Mouse (Mus musculus) left cerebral cortex, adult 8-10 months (tissue): ENCODE data around the gene Akr1b3. TPM values are rescaled to one million over a fixed set of nuclear protein-coding genes. Genes with fewer than 3 reads are reported as not detected.

Source experiments
- DNase-seq, 2 experiments: peaks; one replicate each; pipeline ENCODE4 v3.0.0; 2022; ENCODE audit warnings: low spot score in 2 of 2
- total RNA-seq, 4 experiments: library from RNA; stranded (reverse); gene quantifications; 2 replicates each; pipeline ENCODE4 v1.2.4; 2022

Akr1b3 gene
- total RNA-seq, 4 experiments from 2014 or later = 42.7 to 55.3 (median 49.4) TPM

DNA sequence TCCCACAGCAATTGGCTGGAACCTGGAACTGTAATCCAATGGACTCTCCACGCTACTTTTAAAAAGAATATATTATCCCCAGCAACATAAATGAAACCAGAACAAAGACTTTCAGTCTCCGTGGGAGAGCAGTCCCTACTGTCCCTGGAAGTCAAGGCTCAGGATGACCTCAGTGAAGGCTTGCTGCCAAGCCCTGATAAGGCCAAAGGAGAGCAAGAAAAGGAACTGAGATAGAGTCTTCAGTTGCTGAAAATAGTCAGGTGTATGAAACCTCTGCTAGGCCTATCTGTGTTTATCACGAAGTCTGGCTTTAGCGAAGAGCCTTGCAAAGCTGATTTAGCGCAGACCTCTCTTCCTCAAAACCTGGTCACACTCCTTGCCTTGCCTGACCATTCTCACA is 14.1 kb upstream of the Akr1b3 start:
- no peak for DNase-seq

DNA sequence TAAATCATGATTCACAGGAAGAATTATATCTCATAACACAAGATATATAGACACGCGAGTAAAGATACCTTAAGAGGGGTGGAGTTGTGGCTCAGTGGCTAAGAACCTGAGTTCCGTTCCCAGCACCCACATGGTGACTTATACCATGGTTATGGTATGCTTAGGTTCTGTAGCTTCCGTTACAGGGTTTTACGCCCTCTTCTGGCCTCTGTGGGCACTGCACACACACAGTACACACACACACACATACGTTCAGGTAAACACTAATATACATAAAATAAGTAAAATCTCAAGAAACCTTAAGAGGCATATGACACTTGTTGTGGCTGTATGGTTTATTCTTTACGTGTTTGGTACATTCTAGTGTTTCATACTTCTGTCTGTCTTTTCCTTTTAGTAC is 4.8 kb upstream of the Akr1b3 start:
- DNase-seq = no peak

DNA sequence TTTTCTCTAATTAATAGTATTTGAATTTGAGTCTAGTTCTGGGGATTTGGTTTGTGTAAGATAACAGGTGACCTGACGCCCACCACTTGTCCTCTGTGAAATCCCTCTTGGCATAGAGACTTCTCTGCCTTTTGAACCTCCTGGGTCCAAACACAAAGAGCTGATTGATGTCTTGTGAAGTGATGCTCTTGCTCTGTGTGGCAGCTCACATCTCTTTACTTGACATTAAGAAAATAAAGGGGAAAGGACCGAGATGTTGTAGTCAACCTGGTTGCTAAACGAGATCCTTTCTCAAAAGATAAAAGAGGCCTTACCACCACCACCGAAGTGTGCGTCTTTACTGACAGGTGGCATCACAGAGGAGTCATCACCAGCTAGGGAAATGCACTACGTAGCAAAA is 1.4 kb upstream of the Akr1b3 start:
- DNase-seq = no peak

DNA sequence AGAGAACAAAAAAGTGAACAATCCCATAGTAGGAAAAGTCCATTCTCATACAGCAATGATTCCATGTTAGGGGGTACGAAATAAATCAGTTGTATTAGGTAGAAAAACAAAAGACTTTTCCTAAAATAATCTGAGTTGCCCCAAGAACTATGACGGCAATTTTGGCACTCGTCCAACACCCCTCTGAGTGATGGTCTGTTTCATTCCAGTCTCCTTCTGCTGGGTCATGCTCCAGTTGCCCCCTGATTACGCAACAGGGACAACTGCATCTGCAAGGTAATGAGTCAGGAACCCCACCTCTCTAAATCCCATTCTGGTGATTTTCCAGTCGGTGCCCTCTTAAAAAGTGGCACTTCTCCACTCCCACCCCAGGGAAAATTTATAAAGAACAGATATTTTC is 894 bp upstream of the Akr1b3 start:
- DNase-seq = no peak

DNA sequence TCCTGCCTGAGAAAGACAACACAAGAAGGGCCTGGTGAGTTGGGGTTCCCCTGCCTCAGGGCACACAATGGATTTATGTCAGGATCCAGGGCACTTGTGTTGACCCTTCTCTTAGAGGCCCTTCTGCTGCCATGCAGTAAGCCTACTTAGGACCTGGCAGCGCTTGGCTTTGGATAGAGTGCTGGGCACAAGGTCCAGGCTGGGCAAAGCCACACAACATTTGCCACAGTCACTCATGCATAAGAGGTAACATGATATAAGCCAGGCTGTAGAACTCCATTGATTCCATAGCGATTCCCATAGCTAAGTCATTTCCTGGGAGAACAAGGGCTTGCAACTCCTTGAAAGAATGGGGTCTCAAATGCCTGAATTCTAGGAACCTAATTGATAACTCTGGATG is 3.4 kb downstream of the Akr1b3 start:
- DNase-seq = no peak

GRCm38 (mm10) chr6:34313386-34313785 is 3.9 kb downstream of the Akr1b3 start:
- no peak for DNase-seq

- DNase-seq = no peak
Observed at GRCm38 (mm10) chr6:34310023-34310595, 7.2 kb downstream of the Akr1b3 start.

- no peak for DNase-seq
Observed at GRCm38 (mm10) chr6:34309526-34309925, 7.8 kb downstream of the Akr1b3 start.

- DNase-seq = no peak
Observed at GRCm38 (mm10) chr6:34306797-34307196, 10.5 kb downstream of the Akr1b3 start.

- no peak for DNase-seq
Observed at GRCm38 (mm10) chr6:34304675-34305241, 12.5 kb downstream of the Akr1b3 start.

- DNase-seq = no peak
Observed at GRCm38 (mm10) chr6:34297055-34297454, 20.2 kb downstream of the Akr1b3 start.

DNA sequence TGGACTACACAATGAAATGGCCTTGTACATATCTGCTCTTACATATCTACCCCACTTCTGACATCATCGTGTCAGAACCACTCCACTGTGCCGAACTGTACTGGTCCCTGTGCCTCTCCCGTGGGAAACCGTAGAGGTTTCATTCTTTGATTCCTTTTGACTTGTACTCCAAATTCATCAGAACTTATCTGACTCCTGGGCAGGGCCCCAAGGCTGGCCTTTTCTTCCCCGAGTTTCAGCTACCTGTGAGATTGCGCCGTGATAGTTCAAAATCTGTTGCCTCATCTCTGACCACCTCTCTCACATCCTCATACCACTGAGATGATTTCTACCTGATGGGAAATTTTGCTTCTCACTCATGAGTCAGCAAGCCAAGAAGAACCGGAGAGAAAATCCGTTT is 21.8 kb downstream of the Akr1b3 start:
- DNase-seq = no peak

DNA sequence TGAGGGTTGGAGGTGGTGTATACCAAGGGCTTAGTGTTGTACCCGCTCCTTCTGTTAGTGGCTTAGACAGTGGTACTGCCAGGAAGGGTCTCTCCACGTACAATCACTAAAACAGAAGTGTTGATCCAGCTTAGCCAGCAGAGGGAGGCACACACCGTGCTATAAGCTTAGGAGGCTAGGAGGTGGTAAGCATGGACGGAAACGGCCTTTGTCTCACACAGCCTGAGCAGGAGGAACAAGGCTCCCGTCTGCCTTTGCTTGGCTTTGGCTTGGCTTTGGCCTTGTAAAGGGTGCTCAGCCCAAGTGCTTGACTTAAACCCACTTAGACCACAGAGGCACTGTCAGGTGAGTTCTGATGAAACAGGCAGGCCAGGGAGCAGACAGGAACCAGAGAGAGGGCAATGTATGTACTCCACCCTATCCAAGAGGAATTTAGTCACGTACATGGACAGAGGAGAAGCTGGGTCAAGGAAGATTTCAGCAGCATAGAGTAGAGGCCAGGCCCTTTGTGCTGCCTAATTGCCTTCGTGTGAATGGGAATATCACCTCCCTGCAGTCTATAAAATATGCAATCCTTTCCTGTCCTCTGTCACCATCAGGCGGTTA is 24.3 kb downstream of the Akr1b3 start:
- peak; percentile 30 to 50 for DNase-seq

GRCm38 (mm10) chr6:34292196-34292881 is 24.9 kb downstream of the Akr1b3 start:
- no peak for DNase-seq

- DNase-seq = peak in 1 of 2 experiments; percentile 32
Observed at GRCm38 (mm10) chr6:34290681-34291080, 26.6 kb downstream of the Akr1b3 start.

DNA sequence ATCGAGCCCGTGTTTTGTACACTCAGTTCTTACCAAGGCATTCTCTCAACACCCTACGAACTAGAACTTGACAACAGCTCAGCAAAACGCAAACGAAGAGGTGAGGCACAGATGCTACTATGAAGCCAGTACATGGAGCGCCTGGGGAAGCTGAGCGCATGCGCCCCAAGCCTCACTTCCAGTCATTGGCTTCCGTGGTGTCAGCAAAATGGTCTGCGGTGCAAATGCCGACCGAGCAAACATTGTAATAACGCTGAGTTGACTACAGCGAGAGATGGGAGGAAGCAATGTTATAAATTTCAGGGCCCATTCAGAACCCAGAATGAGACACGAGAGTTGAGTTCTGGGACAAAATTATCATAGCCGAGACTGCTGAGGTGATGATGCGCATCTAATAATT is 27.2 kb downstream of the Akr1b3 start:
- no peak for DNase-seq

GRCm38 (mm10) chr6:34288098-34288497 is 29.2 kb downstream of the Akr1b3 start:
- no peak for DNase-seq

GRCm38 (mm10) chr6:34286841-34287240 is 30.4 kb downstream of the Akr1b3 start:
- DNase-seq = no peak

- DNase-seq = no peak
Observed at GRCm38 (mm10) chr6:34278385-34278784, 38.9 kb downstream of the Akr1b3 start.

DNA sequence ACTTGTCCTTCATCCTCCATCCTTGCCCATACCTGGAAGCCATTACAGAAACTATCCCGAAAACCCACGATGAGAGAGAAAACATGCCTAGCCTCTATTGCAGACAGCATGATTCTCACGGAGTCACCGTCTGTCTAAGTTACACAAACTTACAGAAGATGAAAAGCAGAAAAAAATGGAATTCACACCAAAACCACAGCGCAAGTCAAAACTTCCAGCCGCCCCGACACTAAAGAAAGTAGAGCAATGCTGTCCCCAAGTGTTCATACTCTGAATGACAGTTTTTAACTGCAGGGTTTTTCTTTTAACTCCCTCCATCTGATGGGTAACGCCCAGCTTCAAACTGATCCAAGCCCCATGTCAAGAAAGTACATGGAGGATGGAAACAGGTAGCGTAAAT is 39.6 kb downstream of the Akr1b3 start:
- DNase-seq = no peak

- DNase-seq = no peak
Observed at GRCm38 (mm10) chr6:34274346-34274745, 42.9 kb downstream of the Akr1b3 start.

DNA sequence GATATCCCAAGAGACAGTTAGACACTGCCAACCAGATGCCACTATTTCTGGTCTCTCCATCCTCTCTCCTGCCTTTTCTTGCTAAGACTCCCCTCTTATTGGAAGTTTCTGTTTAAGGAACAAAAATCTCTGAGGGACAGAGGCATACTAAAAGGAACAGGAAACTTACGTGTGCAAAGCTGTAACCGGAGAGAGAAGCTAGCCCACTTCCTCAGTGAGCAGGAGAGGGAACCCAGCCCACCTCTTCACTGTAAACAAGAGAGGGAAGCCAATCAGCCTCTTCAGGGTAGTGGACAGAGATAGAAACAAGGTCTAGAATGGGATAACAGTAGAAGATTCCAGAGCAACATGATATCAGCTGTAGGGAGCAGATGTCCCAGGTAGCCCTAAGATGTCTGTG is 44.2 kb downstream of the Akr1b3 start:
- no peak for DNase-seq

- DNase-seq = no peak
Observed at GRCm38 (mm10) chr6:34272462-34272861, 44.8 kb downstream of the Akr1b3 start.
